Mouse (Mus musculus): ENCODE data around the gene Cfap299.
"Not testable (repeated sequence)": the region's sequence is repeated elsewhere in the genome, so short reads cannot be mapped to it uniquely, and the experiment has no call there.

Gene Cfap299

DNA sequence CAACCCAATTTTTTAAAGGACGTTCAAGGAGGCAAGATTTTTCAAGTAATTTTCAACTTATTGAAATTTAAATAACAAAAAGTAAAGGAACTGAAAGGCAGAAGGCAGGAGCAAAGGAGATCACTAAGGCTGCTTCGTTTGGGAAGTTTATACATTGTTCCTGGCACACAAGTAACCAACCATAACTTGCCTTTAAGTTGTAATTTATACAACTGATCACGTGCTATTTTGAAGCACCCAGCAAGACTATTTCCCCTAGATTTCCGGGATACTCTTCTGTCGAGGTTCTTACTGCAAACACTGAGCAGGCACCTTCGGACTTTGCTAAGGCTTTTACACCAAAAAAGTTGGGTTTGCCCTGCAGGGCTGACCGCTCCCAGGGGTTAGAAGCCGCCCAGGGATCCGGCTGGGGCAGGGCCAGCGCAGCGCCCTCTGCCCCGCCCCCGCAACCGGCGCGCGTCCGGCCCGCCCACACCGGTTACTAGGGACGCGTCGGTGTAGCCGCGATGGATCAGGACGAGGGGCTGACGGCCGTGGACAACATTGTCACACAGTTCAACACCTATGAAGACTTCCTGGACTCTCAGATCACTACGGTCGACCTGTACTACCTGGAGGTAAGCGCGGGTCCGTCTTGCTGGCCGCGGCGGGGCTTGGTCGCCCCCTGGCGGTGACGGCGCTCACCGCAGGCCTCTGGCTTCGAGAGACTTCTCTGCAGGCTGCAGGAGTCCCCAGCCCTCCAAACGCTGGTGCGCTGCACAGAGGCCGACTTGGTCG, at the start of gene Cfap299:
Cfap299 (plus strand) TSS at position 457 of the 777 bp plus-strand sequence.
- DNase-seq (ENCODE audit: low spot score) = peak; percentile 80

DNA sequence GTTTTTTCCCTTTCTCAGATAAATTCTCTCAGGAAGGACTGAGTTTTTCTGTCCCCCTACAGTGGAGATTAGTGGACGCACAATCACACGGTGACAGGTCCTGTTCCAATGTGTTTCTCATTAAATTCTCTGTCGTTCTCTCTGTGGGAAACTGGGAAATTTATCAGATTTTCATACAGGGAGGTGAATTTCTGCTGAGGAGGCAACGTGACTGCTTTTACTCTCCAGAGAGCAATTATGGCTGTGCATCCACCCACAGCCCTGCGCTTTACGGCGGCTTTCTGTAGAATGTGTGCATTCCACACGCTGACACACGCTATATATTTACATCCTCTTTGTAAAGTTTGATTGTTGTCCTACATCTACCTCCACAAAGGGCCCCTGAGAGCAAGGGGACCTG, 47.1 kb upstream of the Cfap299 start:
- DNase-seq (ENCODE audit: low spot score) = no peak

DNA sequence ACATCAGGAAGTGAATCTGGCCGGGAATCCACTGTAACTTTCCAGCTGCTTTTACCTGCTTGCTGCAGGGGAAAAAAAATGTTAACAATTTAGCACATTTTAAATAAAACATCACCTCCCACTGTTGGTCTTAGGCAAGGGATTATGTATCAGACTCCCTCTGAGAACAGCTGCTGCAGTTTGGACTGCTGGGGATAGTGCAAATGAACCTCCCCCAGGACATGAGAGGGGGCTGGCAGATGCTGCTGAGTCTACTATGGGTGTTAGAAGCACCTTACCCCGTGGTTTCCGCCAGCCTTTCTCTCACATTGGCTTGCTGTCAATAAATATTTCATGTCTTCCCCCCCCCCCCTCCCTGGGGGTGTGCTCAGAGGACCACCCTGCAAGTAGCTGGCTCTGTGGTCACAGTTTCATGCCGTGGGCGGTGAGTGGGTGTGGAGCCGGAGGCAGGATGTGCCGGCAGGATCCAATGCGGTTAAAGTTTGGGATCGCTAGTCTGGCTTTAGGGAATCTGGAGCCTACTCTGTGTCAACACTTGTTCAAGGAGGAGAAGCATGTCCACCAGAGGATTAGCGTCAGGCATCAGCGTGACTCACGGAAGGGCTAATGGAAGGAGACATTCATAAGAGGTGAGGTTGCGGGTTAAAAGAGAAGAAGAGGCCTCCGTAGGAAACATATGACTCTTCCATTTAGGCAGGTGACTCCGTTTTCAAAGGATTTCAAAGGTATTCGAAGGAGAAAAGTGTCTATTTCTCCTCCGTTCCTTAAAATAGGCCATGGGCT, 45.2 kb upstream of the Cfap299 start:
- no peak for DNase-seq (ENCODE audit: low spot score)

DNA sequence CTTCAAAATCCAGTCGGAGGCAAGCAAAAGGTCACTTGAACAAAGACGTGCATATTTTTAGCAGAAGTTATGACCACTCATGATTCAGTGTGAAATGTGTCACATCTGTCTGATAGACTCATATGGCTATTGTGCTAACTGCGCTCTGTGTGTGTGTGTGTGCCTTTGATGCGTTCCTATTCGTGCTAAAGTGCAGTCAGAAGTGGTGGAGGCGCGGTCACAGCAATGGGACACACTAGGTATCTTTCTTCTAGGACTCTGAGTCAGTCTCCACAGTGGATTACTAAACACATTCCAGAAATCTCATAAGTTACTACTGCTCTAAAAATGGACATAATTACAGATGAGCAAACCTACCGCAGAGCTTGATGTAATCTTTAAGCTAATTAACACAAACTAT, 38.5 kb upstream of the Cfap299 start:
- no peak for DNase-seq (ENCODE audit: low spot score)

DNA sequence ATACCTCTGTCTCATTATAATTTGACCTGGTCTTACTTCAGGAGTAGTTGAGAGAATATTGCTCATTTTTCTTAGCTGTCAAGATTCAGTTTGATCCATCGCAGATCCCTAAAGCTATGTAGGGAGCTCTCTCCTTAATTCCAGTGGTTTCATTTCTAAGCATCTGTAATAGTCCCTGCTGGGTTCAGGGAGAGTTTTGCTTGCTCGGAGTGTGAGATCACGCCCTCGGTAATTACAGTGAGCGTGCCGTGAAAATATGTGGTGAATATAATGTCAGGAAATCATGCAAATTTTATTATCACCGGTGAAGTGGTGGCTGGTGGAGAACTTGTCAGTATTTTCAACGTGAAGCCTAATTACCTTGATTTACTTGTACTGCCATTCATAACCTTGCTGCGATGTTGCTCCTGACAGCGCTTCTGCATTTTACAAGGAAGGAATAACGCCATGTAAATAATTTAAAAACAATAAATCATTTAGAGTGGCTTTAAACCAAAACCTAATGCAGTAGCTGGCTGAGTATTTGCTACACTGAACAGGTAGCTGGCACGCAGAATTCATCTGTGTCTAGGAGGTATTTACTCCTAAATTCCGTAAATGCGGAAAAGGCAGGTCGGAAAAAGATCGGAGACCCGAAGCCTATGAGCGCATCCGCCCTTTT, 36.6 kb upstream of the Cfap299 start:
- no peak for DNase-seq (ENCODE audit: low spot score)

DNA sequence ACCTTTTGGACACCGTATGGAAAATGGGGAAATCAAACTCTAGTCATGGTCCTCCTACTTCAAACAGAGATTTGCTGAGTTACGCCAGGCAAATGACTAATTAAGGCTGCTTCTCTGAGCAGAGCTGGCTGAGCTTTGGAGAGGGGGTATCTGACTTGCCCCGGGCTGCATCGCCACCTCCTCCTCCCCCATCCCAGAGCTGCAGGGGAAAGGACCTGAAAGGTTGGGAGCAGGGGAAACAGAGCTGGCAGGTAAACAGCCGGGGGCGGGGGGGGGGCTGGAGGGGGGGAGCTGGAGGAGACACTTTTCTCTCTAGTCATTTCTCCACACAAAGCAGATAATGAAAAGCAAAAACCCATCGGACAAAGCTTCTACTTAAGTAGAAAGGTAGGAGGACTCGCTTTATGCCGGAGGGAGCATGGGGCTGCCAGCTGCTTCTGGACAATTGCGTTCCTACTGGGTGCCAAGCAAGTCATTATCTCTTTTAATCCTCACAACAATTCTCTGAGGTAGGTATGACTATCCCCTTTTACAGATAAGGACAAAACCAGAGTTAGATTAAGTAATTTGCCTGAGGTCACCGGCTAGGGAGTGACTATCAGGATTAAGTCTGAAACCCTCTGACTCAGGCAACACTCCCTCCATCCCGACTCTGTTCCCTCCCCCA, 35.9 kb upstream of the Cfap299 start:
- peak; percentile 41 for DNase-seq (ENCODE audit: low spot score)

DNA sequence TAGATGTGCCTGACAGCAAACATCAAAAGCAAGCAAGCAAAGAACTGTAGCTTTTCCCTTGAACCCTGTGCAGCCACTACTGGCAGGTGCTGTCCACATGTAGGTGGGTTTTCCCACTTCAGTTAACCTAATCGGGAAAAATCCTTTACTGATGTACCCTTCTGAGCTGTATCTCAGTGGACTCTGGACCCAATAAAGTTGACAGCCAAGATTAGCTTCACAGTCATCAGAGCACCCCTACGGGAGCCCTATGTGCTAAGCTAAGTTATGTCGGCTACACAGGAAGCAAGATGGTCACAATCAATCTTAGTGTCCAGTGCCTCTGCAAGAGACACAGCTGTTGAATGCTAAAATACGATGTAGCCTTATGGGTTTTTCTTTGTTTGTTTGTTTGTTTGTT, 29.0 kb upstream of the Cfap299 start:
- DNase-seq (ENCODE audit: low spot score) = no peak

DNA sequence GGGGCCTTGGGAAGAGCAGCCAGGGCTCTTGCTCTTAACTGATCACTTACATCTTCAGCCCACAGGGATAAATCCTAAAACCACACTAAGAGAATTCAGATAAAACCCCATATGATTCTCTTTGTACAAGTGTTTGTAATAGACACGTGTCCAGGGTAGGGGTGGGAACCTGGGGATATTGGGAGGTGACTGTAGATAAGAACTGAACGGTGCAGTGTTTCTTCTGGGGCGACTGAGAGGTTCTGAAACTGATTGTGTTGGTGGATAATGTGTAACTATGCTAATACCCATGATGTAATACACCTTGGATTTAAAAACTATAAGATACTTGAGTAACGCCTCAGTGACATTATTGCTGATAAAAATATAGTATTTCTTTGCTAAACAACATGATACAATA, 23.4 kb upstream of the Cfap299 start:
- no peak for DNase-seq (ENCODE audit: low spot score)

DNA sequence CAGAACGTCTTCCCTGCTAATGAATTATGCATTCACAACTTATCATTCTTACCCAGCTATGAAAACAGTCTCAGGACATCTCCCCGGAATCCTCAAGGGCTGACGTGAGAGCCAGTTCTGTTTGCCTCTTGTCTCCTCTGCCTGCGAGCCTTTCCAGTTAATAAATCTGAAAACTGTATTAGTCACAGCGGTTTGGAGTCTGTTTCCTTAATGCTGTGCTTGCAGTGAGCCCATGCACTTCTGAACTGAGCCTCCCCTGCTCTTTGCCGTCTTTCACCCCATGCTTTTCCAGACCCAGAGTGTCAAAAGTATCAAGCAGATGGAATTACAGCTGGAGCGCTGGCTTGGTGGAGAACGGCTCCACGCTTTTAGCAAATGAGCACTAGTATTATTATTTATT, 22.6 kb upstream of the Cfap299 start:
- no peak for DNase-seq (ENCODE audit: low spot score)

DNA sequence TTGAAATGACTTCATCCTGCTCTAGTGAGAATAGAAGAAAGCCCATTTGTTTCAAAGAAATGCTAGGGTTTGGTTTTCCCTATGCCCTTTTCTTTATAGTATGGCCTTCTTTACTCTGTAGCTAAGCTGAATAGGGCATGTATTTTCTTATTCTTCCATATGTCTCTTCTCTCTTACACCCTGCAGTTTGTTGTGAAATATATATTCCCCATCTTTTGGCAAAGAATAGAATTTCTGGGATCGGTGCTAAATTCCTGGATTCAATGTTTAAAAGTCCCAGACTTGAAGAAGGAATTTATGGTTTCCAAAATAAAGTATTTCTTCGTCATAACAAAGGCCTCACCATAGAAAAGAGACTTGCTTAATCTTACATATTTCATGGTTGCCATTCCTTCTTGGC, 2.5 kb upstream of the Cfap299 start:
- no peak for DNase-seq (ENCODE audit: low spot score)

DNA sequence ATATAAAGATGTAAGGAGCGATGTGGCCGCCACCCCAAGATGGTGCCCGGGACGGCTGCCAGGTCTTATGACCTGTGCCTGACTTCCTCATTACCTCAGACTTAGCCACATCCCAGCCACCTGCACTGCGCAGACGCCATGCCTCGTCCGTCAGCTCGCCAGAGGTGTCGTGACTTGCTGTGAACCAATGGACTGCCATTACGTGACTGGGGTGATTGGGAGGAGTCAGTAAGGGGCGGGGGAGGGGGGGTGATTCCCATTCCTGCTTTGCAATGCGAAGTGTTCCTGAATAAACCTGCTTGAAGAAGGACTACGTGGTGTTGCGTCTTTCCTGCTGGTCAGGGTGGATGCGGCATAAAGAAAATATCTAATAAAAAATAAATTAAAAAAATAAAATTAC, 14.6 kb downstream of the Cfap299 start:
- not testable (repeated sequence) for DNase-seq (ENCODE audit: low spot score)

DNA sequence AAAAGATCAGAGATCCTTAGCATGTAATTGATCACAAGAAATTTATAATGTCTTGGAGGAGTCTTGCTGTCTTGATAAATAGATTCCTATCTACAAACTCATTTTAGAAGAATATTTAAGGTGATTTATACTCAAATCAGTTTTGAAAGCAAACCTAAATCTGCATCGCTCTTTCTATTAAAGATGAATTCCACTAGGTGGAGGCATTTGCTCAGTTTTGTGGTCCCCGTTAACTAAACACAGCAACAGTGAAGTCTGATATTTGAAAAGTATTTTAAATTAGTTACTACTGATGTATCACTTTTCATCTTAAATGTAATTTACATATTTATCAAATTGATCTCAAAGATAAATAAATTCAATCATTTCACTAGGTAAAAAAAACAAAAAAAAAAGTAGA, 15.5 kb downstream of the Cfap299 start:
- peak; percentile 63 for DNase-seq (ENCODE audit: low spot score)

DNA sequence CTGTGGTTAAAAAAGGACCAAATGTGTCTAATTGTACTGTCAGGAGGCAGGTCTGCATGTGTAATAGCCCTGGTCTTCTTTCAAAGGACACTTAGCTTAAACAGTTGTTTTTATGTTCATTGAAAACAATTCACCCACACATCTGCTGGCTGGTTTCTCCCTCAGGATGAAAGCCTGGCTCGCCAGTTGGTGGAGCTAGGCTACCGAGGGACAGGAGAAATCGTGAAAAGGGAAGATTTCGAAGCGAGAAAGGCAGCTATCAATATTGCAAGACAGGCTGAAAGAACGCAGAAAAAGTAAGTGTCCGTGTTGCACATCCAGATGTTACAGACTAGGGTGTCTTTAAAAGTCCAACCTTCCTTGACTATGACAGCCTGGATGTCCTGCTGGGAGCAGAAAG, 17.0 kb downstream of the Cfap299 start:
- no peak for DNase-seq (ENCODE audit: low spot score)

DNA sequence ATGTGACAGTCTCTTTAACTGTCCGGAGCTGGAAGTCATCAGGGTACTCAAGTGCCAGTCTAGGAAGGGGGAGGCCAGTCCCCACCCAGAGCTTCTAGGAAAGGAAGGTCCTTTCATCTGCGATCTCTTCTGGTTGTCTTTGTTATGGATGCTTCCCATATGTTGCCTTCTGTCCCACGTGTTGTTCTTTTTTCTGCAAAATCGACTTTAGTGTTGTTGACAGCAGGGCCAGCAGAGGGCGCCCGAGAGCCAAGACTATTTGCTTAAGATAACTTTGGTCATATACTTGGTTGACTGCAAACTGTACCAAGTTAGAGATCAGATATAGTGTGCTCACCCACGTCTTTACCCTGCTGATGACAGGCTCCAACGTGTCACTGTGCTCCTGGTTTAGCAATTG, 19.5 kb downstream of the Cfap299 start:
- DNase-seq (ENCODE audit: low spot score) = peak; percentile 89

DNA sequence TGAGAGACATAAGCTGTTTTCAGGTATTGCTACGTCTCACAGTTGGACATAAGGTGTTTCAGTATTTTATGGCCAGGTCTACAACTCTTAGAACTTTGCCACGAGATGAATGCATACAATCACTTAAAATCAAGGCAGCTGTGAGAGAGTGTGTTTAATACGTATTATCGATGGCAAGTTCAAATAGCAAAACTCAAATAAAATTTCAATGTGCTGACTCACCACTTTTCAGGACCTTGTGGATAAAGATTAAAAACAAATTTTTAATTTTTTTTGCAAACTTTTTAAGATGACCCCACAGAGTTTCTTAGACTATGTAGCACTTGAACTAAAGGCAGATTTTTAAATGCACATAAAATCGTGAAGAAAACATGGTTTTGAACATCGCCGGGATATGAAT, 30.8 kb downstream of the Cfap299 start:
- no peak for DNase-seq (ENCODE audit: low spot score)

DNA sequence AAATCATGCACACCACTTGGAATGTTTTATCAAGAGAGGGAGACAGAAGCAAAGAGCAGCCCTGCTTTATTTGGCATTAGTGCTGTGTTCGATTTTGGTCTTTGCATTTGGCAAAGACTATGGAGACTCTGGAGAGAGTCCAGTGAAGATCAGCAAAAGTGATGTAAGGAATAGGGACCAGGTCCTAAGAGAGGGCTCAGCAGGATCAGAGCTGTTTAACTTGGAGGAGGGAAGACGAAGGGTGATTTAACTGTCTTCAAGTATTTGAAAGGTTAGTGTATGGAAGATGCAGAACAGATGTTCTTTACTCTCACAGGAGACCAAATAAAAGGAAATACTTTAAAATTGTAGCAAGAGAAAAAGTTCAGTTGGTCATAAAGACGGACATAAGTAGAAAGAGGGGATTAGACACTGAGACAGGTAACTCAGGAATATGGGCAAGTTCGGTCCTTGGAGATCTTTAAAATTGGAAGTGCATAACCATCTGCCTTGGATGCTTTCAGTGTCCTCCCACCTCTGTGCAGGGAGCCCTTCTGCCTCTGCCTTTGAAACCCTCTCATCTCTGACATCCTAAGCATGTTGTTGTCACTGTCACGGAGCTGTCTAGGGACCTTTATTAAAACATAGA, 31.8 kb downstream of the Cfap299 start:
- DNase-seq (ENCODE audit: low spot score) = no peak

DNA sequence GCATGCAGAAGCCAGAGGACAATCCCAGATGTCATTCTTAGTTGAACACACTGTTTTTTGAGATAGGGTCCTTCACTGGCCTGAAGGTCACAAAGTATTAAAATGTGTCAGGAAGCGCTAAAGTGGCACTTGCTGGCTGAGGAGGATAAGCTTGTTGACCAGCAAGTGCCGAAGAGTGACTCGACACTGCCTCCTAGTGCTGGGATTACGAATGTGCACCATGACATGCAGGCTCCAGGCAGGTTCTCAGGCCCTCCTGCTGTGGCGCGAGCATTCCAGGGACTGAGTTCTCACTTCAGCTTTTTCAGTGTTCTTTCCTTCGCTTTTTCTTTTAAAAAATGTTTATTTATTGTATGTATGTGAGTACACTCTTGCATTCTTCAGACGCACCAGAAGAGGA, 34.3 kb downstream of the Cfap299 start:
- DNase-seq (ENCODE audit: low spot score) = peak; percentile 62

DNA sequence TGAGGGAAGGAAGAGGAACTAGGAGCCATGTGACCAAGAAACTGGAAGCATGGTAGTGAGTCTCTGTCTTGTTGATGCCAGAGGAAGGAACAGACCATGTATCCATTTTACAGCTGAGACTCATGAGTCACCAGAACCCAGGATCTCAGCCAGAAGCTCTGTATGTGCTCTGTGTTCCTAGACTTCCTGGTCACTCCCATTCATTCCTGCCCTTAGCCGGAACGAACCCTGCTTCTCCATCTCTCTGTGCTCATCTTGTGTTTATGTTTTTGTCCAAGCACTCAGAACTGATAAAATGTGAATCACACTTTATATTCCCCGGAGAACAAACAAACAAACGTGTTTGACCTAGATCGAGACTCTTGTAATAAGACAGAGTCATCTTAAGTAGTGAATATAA, 36.2 kb downstream of the Cfap299 start:
- DNase-seq (ENCODE audit: low spot score) = no peak

DNA sequence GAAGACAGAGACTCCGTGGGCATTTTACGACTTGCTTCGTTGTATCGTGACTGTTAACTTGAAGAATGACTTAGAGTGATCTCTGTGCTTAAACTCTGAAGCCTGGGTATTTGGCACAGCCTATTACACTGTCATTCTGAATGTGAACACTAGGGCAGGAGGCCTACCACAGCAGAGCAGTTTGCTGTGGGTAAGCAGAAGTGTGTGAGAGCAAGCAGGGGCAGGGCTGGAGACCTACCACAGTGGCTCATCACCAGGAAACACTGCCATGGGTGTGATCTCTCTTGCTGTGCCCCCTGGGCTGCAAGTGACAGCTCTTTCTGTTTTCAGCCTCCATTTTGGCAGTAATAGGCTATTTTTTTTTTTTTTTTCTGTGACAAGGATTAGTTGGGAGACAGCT, 39.7 kb downstream of the Cfap299 start:
- DNase-seq (ENCODE audit: low spot score) = no peak

DNA sequence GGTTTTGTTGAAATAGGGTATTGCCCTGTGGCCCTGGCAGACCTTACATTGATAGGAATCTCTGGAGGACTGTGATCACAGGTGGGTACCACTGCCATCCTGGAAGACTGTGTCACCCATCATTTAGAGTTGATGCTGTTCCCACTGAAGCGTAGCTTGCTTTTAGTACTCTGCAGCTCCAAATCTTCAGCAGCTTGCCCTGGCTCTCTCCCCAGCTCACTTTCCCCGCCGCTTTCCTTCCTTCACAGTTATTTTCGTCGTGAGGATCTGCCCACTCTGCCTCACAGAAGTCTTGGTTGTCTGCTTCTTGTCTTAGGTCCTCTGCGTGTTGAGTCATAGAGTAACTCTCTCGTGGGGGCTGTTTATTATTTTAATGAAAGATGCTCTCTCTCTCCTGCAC, 40.3 kb downstream of the Cfap299 start:
- no peak for DNase-seq (ENCODE audit: low spot score)

DNA sequence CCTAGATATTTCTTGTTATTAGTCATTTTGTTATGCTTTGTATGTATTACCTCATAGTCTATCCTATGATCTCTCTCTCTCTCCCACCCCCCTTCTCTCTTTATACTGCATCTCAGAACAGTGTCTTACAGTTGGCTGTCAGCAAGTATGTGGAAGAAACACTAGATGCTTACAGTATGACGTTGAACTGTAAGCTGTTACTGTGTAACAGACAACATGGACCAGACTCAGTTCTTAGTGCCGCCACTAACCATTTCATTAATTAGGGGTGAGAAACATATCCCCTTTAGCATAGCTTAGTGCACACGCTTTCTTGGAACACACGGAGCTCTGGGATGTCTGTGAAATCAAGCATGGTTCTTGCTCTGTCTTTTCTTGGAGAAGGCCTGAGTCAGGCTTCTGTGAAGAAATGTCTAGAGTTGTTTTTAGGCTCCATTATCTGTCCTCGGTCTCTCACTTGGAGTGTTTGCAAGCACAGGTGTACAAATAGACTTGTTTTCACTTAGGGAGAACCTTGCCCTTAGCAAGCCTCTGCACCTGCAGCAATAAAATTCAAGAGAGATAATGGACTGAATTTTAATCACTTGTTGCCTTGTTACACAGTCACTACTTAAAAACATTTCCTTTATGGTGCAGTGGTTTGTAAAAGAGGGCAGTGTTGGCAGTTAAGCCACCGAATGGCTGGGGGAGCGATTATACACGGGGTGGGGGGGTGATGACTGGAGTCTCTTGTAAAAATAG, 47.1 kb downstream of the Cfap299 start:
- DNase-seq (ENCODE audit: low spot score) = no peak

DNA sequence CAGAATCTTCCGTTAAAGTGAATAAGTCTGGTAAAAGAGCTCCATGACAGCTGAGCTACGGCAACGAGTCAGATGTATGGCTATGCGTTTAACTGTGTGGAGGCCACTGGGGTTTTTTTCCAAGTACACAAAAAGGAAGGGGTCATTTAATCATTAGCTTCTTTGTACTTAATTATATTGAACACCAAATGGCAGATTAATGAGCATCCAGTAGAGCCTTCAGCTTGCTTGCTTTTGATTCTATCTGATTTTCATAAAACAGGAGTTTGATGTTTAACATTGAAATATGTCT, 47.6 kb downstream of the Cfap299 start:
- DNase-seq (ENCODE audit: low spot score) = no peak

Data from embryo, embryonic 10.5 days (tissue).